Mouse (Mus musculus) ES-E14 (cell line): Measurements from ENCODE around the gene Gm49027.

Experiments used
- CHD2 ChIP-seq: IDR thresholded peaks from 2 replicates; pipeline ENCODE4 v1.6.1; 2014; ENCODE audit warnings: mild to moderate bottlenecking, low read depth, low read length, inconsistent platforms
- HCFC1 ChIP-seq: IDR thresholded peaks from 2 replicates; pipeline ENCODE4 v1.6.1; 2012; ENCODE audit warnings: low read length, inconsistent platforms, borderline replicate concordance; ENCODE audit not compliant: insufficient read depth
- ZNF384 ChIP-seq: IDR thresholded peaks from 2 replicates; pipeline ENCODE4 v1.6.1; 2012; ENCODE audit warnings: low read depth, low read length, inconsistent platforms

GRCm38 (mm10) chr5:123508921-123509320 lies 16.4 kb downstream of the Gm49027 start:
- TF ChIP-seq ZNF384, result no peak
- no peak for TF ChIP-seq HCFC1
- TF ChIP-seq CHD2, result no peak
